Mouse (Mus musculus): ENCODE data around the gene Plod3. TPM values are rescaled to one million over a fixed set of nuclear protein-coding genes. Genes with fewer than 3 reads are reported as not detected.

Plod3 gene
- polyA plus RNA-seq, 1 experiment from 2014 or later: 202 TPM

GRCm38 (mm10) chr5:136962966-136963540 lies 23.8 kb upstream of the Plod3 start:
- in situ Hi-C loops (cut with MboI; ENCODE audit: low pct_unique_long_range_greater_than_20kb): no loop called here
- TF ChIP-seq CTCF (IDR thresholded peaks at IDR 0.05): no peak
- ChIA-PET POLR2A (interaction anchor here (0.8 to 2.1 kb wide), 5 partner anchors 11 to 153 kb away, joined by 3 to 15 read pairs (median 4); partner anchors contain the start of genes Fis1, Plod3 and Trim56), CTCF (interaction anchor here (0.9 to 2.6 kb wide), 10 partner anchors 8 to 143 kb away, joined by 3 to 37 read pairs (median 6); partner anchors contain the start of gene Fis1)
- ATAC-seq: no peak
- no peaks in the 10 kb centered on the region for H3K27me3 ChIP-seq
- DNase-seq (ENCODE audit: low read depth, low spot score): no peak

DNA sequence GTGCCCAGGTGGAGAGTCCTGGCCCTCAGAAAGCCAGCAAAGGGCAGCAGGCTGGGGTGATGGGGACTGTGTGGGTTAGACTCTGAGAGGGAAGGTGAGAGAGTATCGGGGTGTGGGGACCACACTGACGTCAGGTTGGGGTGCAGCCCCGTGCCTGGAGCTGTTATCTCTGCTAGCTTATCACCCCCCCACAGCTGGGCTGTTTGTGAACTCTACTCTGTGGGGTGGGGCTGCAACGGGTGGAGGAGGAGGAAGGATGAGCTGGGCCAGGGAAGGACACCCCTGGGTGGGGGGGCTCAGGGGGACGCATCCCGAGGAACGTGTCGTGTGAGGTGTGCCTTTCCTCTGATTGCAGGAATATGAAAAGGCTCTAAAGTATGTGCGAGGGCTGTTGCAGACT lies 21.6 kb upstream of the Plod3 start:
- POLR2A ChIA-PET: no interaction called here
- no peaks in the 10 kb centered on the region for H3K27me3 ChIP-seq
- CTCF ChIA-PET: interaction anchor here (1.2 to 4.0 kb wide), 2 partner anchors 12 to 36 kb away, joined by 3 to 14 read pairs; partner anchors contain the start of gene Fis1
- no peak for DNase-seq (ENCODE audit: low read depth, low spot score)
- ATAC-seq: no peak
- in situ Hi-C loops (cut with MboI; ENCODE audit: low pct_unique_long_range_greater_than_20kb): no loop called here
- TF ChIP-seq CTCF (IDR thresholded peaks at IDR 0.05): no peak

DNA sequence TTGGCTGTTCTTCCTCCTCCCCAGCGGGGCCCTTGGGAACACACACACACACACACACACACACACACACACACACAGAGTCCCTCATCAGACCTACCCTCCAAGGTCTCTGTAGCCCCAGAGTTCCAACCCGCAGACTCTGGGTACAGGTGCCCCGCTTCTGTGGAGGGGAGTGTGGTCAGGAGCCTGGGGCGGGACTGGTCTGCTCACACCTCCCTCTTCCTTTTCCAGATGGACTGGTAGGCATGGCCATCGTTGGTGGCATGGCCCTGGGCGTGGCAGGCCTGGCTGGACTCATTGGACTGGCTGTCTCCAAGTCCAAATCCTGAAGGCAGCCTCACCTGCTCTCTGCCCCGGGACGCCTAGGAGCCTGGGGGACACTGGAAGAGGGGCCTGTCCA lies 21.1 kb upstream of the Plod3 start:
- no peak for DNase-seq (ENCODE audit: low read depth, low spot score)
- no peak for ATAC-seq
- no peak for TF ChIP-seq CTCF (IDR thresholded peaks at IDR 0.05)
- CTCF ChIA-PET: interaction anchor here (1.2 to 4.0 kb wide), 3 partner anchors 12 to 36 kb away, joined by 3 to 14 read pairs (median 4); partner anchors contain the start of gene Fis1
- in situ Hi-C loops (cut with MboI; ENCODE audit: low pct_unique_long_range_greater_than_20kb): no loop called here
- POLR2A ChIA-PET: no interaction called here
- H3K27me3 ChIP-seq: no peaks in the 10 kb centered on the region

GRCm38 (mm10) chr5:136966331-136966730 lies 20.5 kb upstream of the Plod3 start, which contains the start of gene Cldn15:
TSS of gene Cldn15 (plus strand) at chr5:136966616.
- ATAC-seq: no peak
- ChIA-PET POLR2A (no interaction called here), CTCF (interaction anchor here (1.6 to 4.0 kb wide), 2 partner anchors 13 to 37 kb away, joined by 4 to 14 read pairs; partner anchors contain the start of gene Fis1)
- H3K27me3 ChIP-seq: no peaks in the 10 kb centered on the region
- no peak for TF ChIP-seq CTCF (IDR thresholded peaks at IDR 0.05)
- no peak for DNase-seq (ENCODE audit: low read depth, low spot score)
- in situ Hi-C loops (cut with MboI; ENCODE audit: low pct_unique_long_range_greater_than_20kb): no loop called here

- POLR2A ChIA-PET: interaction anchor here (0.7 kb wide), 2 partner anchors 13 to 20 kb away, joined by 3 read pairs; partner anchors contain the start of gene Plod3
- CTCF ChIA-PET: interaction anchor here (1.6 to 4.0 kb wide), 2 partner anchors 13 to 37 kb away, joined by 4 to 14 read pairs; partner anchors contain the start of gene Fis1
- ATAC-seq: no peak
- H3K27me3 ChIP-seq: no peaks in the 10 kb centered on the region
- no peak for TF ChIP-seq CTCF (IDR thresholded peaks at IDR 0.05)
- in situ Hi-C loops (cut with MboI; ENCODE audit: low pct_unique_long_range_greater_than_20kb): no loop called here
- DNase-seq (ENCODE audit: low read depth, low spot score): no peak
Measured at GRCm38 (mm10) chr5:136966861-136967455, 19.9 kb upstream of the Plod3 start.

GRCm38 (mm10) chr5:136967592-136967991 lies 19.2 kb upstream of the Plod3 start:
- ATAC-seq (no peak), DNase-seq (ENCODE audit: low read depth, low spot score) (no peak)
- no peaks in the 10 kb centered on the region for H3K27me3 ChIP-seq
- ChIA-PET POLR2A (no interaction called here), CTCF (interaction anchor here (1.2 to 4.0 kb wide), 4 partner anchors 8 to 38 kb away, joined by 3 to 32 read pairs (median 10); no protein-coding TSS in a partner anchor)
- in situ Hi-C loops (cut with MboI; ENCODE audit: low pct_unique_long_range_greater_than_20kb): no loop called here
- no peak for TF ChIP-seq CTCF (IDR thresholded peaks at IDR 0.05)

GRCm38 (mm10) chr5:136970703-136971102 lies 16.1 kb upstream of the Plod3 start:
- ATAC-seq (peak; percentile 48), DNase-seq (ENCODE audit: low read depth, low spot score) (no peak)
- POLR2A ChIA-PET: interaction anchor here (0.7 to 1.2 kb wide), 2 partner anchors 18 to 42 kb away, joined by 3 to 4 read pairs; partner anchors contain the start of gene Fis1
- TF ChIP-seq CTCF (IDR thresholded peaks at IDR 0.05): no peak
- no peaks in the 10 kb centered on the region for H3K27me3 ChIP-seq
- in situ Hi-C loops (cut with MboI; ENCODE audit: low pct_unique_long_range_greater_than_20kb): loop anchor here (5.0 kb wide), 1 partner anchor 48 kb away; no protein-coding TSS in a partner anchor
- CTCF ChIA-PET: interaction anchor here (1.1 to 3.7 kb wide), 6 partner anchors 8 to 51 kb away, joined by 3 to 32 read pairs (median 6); partner anchors contain the start of gene Fis1

- ChIA-PET POLR2A (interaction anchor here (0.7 kb wide), 1 partner anchor 44 kb away, joined by 3 read pairs; no protein-coding TSS in a partner anchor), CTCF (no interaction called here)
- no peaks in the 10 kb centered on the region for H3K27me3 ChIP-seq
- ATAC-seq (no peak), DNase-seq (ENCODE audit: low read depth, low spot score) (no peak)
- no peak for TF ChIP-seq CTCF (IDR thresholded peaks at IDR 0.05)
- in situ Hi-C loops (cut with MboI; ENCODE audit: low pct_unique_long_range_greater_than_20kb): loop anchor here (5.0 kb wide), 1 partner anchor 51 kb away; no protein-coding TSS in a partner anchor
Measured at GRCm38 (mm10) chr5:136973670-136974069, 13.1 kb upstream of the Plod3 start.

GRCm38 (mm10) chr5:136977769-136978168 lies 9.1 kb upstream of the Plod3 start:
- POLR2A ChIA-PET: no interaction called here
- no peak for TF ChIP-seq CTCF (IDR thresholded peaks at IDR 0.05)
- no peak for DNase-seq (ENCODE audit: low read depth, low spot score)
- in situ Hi-C loops (cut with MboI; ENCODE audit: low pct_unique_long_range_greater_than_20kb): no loop called here
- CTCF ChIA-PET: interaction anchor here (1.9 kb wide), 1 partner anchor 42 kb away, joined by 4 read pairs; no protein-coding TSS in a partner anchor
- no peaks in the 10 kb centered on the region for H3K27me3 ChIP-seq
- no peak for ATAC-seq

- ATAC-seq: no peak
- ChIA-PET POLR2A (interaction anchor here (1.5 kb wide), 1 partner anchor 13 kb away, joined by 3 read pairs; no protein-coding TSS in a partner anchor), CTCF (no interaction called here)
- DNase-seq (ENCODE audit: low read depth, low spot score): no peak
- no peak for TF ChIP-seq CTCF (IDR thresholded peaks at IDR 0.05)
- no peaks in the 10 kb centered on the region for H3K27me3 ChIP-seq
- in situ Hi-C loops (cut with MboI; ENCODE audit: low pct_unique_long_range_greater_than_20kb): no loop called here
Measured at GRCm38 (mm10) chr5:136979762-136980161, 7.1 kb upstream of the Plod3 start.

Measured in Patski (cell line).